Mouse (Mus musculus) thymus, postnatal 4 days (tissue): ENCODE data around the gene Nt5c1b.

ENCODE experiments used
- DNase-seq: peaks from one replicate; pipeline ENCODE4 v3.0.0; 2021

Gene Nt5c1b

DNA sequence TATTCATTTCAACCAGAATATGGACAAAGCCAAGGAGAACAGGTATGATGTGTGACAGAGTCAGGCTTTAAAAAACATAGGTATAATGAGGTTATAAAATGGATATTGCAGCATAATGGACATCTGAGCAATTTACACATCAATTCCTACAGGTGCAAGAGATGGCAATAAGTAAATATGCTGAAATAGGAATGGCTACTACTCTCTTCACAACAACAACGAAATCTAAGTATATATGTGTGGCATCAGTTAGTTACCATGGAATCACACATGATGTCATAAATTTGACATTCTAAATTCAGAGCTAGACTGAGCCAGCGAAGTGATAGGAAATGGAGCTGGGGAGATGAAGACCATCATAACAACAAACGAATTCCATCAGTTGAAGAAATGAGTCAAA is at the start of gene Nt5c1b:
Nt5c1b (plus strand) TSS at position 301 of the 400 bp plus-strand sequence.
- no peak for DNase-seq

DNA sequence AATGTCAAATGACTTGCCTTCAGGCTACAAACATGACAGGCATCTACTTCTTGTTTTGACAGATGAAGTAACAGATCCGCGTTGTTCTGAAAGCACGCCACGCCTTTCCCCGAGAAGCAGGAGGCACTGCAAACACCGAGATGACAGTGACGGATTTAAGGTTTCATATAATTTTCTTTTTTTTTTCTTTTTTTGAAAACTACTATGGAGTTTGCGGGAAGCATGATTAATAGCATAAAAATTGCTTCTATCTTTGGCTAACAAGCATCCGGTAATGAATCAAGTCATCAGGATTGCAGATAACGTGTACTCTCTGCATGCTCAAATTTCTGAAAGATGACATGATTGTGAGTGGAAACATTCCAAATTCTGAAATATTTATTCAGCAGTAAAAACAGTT is 42.1 kb upstream of the Nt5c1b start:
- no peak for DNase-seq

DNA sequence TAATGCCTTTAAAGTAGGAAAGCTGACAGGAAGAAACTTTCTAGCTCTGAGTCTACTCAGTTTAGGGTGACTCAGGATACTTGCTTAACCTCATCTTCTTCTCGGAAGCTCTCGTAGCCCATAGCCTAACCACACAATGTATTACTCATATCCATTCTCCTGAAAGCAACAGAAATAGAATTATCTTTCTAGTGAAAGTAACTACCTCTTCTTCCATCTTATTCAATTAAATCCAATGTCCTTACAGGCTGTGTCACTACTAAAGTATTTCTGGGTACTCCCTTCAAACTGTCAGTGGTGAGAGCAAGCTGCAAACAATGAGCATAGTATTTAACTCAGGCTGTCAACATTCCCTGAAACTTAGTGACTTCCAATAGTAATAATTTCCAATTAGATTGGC is 40.3 kb upstream of the Nt5c1b start:
- no peak for DNase-seq

DNA sequence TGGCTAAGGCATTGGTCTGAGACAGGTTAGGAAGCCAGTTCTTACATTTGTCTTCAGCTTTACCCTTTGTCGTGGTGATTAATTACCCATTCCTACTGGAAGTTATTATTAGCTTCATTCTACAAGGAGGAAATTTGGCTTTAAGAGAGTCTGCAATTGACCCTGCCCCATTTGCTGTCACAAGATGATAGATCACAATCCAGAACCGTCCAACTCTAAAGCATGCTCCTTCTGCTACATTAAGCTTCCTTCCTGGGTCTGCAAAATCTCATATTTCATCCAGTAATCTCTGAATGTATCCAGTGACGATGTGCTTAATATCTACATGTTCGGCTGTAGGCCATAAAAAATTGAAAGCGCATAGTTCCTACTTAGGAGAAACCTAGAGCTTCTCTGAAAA is 29.2 kb upstream of the Nt5c1b start:
- no peak for DNase-seq

DNA sequence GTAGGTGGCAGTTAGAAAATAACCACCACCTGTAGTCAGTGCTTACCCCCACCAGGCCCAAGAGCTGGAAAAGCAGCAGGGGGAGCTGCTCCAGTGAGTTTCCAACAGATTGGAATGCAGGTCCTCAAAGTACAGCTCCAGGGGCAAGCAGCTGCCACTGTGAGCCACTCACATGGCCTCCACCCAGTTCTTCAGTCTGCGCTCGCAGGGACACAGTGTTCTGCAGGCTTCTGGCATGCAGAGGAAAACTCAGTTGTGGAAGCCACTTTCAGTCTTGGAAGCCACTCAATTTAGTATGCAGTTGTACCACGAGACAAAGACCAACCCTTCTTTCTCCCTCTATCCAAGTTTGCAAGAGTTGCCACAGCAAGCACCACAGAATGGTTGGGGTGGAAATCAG is 19.1 kb upstream of the Nt5c1b start:
- DNase-seq: no peak

DNA sequence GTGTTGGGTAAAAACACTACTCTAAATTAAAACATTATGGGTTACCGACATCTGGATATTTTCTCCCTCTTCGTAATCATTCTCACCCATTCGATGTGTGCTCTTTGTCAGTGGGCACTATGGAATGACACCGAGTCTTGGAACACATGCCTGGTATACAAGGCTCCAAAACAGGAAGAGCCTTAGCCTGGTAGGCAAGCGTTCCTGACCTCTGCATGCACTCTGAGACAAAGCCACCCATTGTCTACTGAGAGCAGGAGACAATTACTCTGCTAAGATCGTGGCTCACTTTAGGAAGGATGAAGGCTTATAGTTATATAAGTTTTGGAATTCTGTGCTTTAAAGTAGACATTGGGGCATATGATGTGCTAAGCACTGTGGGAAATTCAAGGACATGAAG is 12.0 kb upstream of the Nt5c1b start:
- DNase-seq: no peak

DNA sequence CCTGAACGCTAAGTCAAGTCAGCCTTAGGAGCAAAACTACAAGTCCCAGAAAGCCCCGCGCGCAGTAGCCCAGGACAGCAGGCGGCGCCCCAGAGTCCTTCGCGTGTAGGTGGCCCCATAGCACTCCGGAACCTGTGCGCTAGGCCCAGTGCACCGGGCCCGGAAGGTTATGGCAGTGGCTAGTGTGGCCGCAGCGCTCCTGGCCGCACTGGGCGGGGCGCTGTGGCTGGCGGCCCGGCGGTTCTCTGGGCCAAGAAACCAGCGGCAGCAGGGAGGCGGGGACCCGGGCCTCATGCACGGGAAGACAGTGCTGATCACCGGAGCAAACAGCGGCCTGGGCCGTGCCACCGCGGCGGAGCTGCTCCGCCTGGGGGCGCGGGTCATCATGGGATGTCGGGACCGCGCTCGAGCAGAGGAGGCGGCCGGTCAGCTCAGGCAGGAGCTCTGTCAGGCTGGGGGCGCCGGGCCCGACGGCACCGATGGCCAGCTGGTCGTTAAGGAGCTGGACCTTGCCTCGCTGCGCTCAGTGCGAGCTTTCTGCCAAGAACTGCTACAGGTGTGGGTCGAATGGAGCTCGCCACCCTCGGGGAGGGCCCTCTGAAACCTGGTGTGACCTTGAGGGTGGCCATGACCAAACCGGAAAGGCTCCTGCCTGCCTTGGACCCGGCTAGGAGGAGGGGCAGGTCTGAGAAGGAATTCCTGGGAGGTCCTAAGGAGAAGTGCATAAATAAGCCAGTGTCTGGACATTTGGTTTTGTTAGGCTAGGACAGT is 21.1 kb downstream of the Nt5c1b start, which contains the start of gene Rdh14:
Rdh14 (plus strand) TSS at position 102 of the 771 bp plus-strand sequence.
- DNase-seq: peak; percentile 97

DNA sequence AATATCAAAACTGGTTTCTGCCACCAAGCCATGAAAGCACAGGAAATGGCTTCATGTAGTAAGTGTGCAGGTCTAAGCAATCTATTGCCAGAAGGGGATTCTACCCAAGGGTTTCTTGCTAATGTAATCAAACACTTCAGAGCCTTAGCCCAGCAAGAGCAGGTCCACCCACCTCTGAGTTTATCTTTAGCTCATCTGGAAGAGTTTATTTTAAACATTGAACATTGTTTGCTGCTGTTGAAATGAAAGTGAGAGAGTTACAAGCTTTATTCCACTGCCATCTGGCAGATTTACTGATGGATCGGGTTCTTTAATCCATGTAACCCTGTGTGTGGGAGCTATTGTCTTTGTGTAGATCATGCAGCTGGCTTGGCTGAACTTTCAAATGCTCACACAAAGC is 31.0 kb downstream of the Nt5c1b start:
- no peak for DNase-seq

DNA sequence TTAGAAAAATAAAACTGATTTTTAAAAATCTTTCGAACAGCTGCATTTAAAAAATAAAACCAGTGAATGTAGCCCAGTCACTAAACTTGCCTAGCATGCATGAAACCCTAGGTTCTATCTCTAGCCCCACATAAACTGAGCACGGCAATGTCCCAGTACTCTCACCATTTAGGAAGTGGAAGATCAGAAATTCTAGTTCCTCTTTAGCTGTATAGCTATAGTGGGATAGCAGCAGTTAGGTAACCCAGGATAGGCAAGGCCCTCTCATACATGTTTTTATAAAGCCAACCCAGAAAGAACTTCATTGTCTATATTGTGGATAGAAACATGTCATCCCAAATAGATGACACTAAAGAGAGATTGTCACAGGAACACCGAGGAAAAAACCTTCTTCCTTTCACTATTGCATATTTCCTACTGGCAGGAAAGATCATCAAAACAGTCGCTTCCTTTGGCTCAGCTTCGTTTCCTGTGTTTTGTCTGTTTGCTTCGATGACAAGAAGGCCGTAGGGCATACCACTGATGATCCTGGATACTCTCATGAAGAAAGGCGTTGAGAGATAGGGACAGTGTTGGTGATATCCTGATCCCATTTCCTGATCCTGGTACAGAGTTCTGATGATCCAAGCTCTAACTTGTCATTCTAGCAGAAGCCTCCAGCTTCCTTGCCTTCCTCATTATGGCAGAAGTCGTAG is 32.8 kb downstream of the Nt5c1b start:
- DNase-seq: no peak

DNA sequence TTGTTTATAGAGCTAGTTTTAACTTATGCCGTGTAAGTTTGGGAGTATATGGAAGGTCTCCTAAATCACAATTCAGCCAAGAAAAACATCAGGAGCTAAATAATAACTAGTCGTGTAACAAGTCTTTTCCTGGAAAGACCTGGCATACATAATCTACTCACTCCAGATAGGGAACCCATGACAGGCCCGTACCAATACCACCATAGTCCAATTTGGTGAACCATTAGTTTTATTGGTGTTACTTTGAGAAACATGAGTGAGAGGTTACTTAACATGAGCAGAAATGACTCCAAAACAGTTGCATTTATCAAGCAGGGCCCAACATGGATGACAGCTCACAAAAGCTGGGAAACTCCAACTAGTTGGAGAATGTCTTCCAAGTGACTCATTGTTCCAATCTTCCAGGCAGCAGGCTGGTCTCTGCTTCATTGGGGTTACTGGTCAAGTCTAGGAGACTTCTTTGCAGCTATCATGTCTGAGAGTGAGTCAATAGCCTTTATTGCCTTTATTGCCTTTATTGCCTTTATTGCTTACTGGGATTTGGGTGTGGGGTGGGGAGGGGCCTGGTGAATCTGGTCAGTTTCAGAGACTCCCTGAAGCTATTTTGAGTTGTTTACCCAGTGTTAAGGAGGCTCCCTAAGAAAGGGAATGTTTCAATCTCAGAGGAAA is 40.9 kb downstream of the Nt5c1b start:
- DNase-seq: no peak

DNA sequence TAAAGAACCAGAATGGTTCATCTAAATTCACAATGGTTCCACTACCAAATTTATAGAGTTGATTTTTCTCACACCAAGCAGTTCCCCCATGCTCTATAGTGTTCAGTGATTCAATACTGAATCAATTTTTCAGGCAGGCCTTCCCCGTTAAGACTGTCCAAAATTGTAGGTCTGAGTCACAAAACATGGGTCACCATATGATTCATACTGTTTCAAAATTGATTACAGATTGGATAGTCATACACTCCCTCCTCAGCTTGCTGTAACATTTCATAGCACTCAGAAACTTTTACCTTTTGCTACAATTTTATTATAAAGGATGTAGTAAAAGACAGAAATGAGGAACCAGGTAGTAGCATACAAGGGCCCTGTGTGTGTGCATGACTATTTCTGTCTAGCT is 41.7 kb downstream of the Nt5c1b start:
- no peak for DNase-seq

DNA sequence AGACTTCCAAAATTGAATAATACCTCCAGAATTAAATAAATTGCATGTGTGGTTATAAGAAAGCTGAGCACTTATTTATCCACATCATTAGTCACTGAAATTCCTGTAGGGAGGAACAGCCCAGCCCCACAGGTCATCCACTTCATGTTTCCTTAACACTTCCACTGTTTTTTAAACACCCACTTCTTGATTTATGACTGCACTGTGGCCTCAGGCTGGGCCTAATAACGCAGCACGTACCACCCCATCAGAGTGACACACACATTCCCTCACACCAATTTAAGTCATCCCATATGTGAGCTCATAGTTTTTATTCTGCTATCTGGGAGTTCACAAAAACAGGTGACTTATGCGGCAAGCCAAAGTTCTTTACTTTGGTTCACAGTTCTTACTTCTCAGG is 52.6 kb downstream of the Nt5c1b start:
- DNase-seq: no peak

DNA sequence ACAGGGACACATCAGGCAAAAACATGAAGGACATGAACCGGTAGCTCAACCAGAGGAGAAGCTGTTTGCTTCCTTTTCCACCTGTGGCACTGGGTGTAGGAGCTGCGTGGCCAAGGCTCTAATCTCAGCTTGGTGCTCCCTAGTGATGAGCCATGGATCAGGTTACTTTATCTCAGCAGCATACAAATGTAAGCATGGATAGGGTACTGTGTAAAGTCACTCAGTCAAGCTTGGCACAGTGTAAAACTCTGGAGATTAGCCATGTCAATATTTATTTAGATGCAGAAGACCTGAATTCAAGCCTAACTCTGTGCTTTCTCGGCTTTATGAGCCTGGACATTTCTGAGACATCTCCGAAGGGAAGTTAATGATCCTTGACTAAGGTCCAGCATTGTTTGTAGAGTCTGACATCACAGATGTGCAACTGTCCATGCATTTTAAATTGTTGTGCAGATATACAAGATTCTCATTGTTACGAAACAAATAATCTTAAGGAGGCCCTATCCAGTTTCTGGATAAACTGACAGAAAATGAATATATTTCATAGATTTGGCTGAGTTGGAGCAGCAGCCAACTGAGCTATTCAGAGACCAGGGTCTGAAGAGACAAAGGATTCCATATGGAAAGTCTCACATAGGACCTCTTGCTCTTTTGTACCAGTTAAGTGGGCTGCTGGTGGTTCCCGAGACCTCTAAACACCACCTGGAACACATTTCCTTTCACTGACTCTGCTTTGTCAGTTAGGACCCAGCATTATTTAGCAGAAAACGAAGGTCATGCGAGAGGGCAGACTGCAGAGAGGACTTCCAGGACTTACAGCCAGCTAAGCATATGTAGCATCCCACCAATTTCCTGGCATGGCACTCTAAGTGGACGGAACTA is 56.5 kb downstream of the Nt5c1b start:
- DNase-seq: no peak

DNA sequence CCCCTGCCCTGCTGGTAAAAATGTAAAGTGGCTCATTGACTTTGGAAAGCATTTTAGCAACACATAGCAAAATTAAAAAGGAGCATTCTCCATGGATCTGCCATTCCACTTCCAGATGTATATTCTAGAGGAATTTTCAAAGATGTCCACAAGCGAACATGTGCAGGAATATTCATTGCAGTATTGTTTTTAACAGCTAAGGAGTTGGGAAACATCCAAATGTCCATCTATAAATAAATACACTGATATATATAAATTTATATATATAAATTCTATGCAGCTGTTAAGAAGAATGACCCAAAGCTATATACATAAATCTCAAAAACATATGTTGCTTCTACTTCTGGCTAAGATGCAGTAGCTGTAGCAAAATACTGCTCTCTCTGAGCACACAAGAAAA is 61.2 kb downstream of the Nt5c1b start:
- DNase-seq: no peak

DNA sequence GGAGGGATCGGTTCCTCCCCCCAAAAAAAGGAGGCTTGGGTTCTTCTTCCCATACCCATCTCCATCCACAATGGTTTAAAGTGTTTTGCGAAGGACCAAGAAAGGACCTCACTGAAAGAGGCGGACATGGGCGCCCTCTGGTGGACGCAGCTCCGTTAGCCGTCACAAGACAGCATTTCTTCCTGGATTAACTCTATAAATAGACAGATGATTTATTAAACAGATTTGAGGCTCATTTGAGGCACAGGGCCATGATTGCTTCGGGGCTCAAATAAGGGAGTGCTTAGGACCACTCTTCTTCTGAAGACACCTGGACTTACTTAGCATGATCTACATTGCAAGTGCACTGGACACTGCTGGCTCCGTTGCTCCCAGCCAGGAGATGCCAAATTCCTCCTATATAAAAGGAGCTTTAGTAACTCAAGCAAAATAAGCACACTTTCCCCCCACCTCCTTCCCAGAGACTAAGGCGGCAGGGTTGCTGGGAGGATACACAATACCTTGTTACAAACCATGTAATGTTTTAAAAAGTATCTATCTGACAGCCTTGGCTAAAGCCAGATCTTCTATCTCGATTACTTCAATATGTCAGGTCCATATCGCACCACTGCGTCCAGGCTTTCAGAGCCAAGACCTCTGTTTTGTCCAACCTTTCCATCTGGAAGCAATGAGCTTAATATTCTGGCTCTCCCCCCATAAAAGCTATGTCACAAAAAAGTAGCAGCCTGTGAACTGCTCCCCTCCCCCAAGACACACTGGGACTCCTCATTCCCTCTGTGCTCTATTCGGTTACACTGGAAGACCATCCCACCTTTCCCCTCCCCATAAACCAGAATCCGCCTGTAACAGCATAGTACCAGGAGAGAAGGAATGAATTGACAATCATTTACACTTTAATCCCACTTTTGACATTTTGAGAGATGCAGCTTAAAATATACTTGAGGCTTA is 68.6 kb downstream of the Nt5c1b start:
- peak; percentile 83 for DNase-seq
